Mouse (Mus musculus): ENCODE data around the gene Upk3b.

Gene Upk3b

DNA sequence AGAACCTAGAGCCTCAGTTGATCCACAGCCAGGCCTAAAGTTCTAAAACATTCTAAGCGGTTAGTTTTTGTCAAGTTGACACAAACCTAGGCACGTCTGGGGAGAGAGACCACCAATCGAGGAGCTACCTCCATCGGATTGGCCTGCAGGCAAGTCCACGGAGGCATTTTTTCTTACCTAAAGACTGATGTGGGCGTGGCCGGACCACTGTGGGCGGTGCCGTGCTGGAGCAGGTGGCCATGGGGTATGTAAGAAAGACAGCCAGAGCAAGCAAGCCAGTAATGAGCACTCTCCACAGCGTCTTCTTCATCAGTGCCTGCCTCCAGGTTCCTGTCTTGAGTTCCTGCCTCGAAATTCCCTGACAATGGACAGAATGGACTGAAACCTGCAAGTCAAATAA is 35.2 kb downstream of the Upk3b start:
- no peak for DNase-seq (ENCODE audit: extremely low read depth, low read depth)

DNA sequence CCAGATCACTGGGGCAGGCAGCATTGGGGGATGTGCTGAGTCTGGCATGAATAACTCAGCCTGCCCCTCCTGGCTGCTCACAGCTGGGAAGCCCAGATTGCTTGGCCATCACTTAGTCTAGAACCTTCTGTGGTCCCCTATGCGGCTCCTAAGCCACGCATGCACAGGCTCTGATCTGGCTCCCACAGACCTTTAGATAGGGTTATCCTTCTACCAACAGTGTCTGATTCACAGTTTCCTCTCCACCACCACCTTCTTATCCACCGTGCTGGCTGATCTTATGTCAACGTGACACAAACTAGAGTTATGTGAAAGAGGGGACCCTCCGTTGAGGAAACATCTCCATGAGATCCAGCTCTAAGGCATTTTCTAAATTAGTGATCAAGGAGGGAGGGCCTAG is 36.8 kb downstream of the Upk3b start:
- no peak for DNase-seq (ENCODE audit: extremely low read depth, low read depth)

DNA sequence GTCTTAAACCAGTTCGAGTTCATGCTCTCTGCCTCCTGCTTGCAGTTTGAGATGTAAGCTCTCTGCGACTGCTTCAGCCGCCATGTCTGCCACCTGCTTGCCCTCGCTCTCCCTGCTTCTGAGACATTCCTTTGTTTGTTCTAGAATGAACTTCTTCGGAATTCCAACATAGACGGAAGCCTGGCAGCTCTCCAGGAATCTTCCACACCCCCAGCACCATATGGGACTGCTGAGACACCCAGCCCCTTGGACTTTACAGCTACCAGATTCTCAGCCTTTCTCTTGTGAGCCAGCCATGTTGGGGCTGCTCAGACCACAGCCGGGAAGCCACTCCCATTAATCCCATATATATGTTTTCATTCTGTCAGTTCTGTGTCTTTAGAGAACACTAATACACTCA is 38.0 kb downstream of the Upk3b start:
- DNase-seq (ENCODE audit: extremely low read depth, low read depth), result no peak

DNA sequence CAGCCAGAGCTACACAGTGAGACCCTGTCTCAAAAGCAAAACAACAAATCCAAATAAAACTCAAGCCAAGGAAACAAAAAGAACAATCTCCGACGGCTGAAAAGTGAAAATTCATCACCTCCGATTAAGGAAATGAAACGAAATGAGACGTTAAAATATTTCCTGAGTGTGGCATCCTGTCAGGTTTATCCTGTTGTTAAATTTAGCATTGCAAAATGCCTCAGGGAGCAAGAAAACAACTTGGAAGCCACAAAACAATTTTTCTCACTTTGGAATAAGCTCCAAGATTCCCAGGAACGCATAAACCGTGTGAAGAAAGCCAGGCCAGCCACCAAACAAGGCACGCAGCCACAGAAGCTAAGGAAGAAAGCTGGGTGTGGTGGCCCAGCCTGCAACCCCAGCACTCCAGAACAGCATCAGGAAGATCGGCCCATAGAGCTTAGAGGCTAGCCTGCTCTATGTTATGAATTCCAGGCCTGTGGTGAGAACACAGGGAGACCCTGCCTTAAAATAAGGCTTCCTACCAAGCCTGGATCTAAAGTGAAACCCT is 38.8 kb downstream of the Upk3b start:
- no peak for DNase-seq (ENCODE audit: extremely low read depth, low read depth)

DNA sequence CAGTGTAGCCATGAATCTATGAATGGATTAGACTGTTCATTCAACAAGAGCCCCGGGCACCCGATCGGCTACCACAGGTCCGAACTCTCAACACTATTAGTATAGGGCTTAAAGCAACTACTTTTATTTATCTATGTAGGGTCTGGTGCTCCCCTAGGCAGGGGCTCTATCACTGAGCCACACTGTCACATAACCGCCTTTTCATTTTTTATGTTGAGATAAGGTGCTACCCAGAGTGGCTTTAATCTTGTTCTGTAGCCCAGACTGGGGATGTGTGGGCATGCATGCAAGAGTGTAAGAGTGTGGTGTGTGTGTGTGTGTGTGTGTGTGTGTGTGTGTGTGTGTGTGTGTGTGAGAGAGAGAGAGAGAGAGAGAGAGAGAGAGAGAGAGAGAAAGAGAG is 39.8 kb downstream of the Upk3b start:
- DNase-seq (ENCODE audit: extremely low read depth, low read depth), result no peak

DNA sequence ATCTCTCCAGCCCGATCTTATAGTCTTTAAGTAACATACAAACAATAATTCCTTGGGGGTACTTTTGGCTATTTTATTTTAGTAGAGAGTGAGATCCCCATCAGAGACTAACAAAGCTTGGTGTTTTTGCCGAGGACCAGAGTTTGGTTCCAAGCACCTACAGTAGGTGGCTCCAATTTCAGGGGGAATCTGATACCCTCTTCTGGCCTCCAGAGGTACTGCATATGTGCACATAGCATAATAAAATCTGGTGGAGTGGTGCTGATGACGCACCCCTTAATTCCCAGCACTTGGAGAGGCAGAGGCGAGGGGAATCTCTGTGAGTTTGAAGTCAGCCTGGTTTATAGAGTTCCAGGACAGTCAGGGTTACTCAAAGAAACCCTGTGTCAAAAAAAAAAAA is 44.0 kb downstream of the Upk3b start:
- DNase-seq (ENCODE audit: extremely low read depth, low read depth), result no peak

DNA sequence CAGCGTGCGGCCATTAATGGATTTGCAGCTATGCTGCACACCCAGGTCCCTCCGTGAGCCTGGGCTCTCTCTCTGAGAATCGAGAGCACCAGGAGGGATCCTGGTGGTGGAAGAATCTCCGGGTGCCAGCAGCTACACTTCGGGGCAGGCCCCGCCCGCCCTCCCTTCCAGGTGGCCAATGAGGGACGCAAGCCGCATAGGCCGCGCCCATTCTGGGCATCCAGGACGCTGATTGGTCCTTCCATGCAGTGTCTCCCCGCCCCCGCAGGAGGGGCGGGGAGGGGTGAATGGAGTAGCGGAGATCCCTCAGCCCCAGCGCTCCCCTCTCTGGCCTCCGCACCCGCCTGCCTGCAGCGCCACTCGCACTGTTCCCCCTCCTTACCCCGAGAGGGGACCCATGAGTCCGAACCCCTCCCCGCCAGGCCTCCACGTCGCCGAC is 45.4 kb downstream of the Upk3b start, which contains the start of gene Rasa4:
Gene Rasa4, plus strand, starts transcription at position 248 of the 439 bp plus-strand sequence.
- DNase-seq (ENCODE audit: extremely low read depth, low read depth), result peak; percentile 81

DNA sequence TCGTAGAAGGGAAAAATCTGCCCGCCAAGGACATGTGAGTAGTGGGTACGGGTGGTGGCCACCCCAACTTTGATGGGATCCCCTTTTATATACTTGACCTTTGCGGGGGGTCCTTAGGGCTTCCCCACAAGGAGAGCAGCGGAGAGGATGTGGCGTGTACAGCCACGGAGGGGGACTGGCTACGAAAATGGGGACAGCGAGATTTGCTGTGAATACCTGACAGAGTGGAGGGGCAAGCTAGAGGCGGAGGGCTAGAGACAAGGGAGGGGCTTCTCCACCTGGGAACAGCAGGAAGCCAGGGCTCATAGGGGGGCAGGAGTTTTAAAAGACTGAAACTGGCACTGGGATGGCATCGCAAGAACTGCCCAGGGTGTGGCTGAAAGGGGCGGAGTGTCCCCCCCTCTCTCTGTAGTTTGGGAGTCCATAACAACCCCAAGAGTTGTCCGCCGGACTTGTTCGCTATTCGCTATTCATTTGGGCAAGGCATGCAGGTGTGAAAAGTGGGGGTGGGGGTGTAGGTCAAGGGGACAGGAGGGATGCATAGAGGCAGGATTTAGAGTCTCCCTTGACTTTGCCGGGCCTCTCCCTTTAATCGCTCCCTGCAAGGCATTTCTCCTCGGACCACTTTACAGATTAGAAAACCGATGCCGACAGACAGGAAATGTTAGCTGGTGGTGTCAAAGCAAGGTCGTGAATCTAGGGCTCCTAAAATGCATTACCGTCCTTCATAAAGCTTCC is 46.0 kb downstream of the Upk3b start:
- no peak for DNase-seq (ENCODE audit: extremely low read depth, low read depth)

DNA sequence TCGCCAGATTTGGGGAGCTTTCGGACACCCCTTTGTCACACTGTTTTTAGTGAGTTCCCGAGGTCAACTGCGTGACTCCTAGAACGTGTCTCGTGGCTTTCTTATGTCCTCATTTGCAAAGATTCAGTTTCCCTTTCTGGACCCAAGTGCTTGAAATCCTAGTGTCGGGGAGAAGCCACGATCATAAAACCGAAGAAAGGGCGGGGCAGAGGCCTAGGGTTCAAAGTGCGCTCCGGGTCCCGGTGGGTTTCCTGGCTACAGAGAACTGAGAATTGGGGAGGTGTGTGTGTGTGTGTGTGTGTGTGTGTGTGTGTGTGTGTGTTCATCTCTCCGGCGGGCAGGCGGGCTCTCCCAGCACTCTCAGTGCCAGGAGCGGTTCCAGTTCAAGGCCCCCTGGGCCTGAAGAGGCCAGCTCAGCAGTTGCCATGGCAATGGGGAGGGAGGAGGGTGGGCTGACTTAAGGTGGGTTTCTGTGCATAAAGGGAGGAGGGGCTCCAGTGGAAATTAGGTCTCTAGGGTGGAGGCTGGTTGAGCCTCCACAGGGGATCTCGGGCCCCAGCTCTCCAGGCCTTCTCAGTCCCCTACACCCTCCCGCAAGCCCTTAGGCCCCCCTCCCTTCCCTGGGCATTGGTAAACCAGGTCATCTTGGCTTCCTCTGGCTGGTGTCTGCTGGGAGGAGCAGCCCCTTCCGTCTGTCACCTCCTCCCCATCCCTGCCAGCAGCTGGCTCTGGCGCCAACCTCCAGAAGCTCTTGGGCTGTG is 46.8 kb downstream of the Upk3b start:
- no peak for DNase-seq (ENCODE audit: extremely low read depth, low read depth)

DNA sequence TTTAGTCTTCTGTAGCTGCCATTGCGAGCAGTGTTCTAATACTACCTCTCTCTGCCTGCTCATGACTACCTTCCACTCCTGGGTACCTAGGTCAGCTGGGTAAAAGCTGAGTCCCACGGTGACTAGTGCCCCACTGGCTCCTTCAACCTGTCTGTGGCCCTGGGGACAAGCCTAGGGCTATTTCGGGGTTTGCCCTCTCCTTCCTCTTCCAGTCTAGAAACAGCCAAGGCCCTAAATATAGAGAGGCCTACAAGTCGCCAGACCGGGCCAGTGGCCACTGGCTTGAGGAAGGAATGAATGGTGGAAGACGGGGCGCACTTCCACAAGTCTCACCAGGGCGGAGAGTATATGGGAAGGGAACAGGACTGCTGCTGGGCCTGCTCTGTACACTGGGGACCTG is 48.0 kb downstream of the Upk3b start:
- DNase-seq (ENCODE audit: extremely low read depth, low read depth), result no peak

DNA sequence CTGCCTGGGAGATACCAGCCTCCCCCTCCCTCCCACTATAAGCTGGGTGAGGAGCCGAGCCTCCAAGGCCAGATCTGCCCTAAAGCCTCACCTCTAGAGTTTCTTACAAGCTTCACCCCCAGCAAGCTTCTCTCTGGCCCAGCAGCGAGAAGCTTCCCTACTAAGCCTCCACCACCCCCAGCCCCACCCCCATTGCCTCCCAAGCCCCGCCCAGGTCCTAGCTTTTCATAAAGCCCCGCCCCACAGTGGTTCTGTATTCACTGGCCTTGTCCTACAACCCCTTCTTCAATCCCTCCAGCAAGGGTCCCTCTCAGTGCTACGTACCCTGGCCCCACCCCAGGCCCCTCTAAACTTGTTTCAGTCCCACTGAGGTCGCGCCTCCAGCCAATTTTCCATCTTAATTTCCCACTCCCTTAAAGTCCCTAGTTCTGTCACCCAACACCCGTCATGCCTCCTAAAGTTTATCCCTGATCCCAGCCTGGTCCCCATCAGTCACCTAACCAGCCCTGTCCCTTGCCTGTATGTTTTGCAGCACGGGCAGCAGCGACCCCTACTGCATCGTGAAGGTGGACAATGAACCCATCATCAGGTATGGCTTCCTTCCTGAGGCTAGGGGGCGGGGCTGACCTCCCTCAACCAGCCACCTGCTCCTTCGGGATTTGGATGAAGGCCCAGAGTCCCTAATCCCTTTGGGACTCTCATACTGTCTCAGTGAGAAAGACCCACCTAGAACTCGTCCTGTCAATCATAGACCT is 50.7 kb downstream of the Upk3b start:
- DNase-seq (ENCODE audit: extremely low read depth, low read depth), result no peak

DNA sequence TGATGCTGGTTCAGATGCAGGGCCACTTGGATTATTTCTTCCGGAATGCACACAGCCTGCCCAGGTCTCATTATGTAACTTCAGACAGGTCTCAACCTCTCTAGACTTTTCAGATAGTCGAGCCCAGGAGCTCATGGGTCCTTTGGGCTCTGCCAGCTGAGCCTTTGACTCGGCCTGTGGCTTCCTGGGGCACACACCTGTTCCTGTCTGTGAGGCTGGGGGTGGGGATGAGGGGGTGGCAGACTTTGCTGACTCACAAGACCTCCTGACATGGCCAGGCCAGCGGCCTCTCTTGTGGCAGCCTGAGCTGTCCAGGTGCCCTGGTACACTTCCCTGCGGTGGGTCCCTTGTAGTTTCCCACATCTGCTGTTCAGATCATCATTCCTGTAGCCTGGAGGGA is 53.6 kb downstream of the Upk3b start:
- DNase-seq (ENCODE audit: extremely low read depth, low read depth), result no peak

DNA sequence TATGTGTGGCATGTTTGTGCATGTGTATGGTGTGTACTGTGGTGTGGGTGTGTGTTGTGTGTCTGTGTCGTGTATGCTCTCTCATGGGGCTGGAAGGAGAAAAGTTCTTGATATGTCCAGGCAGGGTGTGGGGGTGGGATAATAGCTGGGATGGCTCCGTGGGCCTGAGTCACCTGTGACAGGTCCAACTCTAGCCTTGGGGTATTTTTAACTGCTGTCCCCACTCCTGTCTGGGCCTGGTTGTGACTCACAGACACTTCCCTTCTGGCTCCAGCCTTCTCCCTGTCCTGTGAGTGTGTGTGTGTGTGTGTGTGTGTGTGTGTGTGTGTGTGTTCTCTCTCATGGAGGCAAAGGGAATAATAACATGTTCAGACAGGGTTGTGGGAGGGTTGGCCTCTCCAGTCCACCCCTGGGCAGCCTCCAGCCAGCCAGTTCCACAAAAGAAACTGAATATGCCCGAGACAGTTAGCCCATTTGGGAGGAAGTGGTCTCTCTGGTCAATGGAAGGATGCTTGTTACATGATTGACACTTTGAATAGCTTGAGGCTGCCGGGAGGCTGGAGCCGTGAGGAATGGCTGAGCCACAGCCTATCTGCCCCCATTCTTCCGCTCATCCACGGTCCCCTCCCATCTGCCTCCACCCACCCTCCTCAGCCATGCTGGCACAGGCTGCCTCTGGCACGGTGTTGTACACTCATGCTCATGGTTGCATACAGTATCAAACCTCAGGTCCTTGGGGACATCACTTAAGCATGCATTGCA is 56.1 kb downstream of the Upk3b start:
- DNase-seq (ENCODE audit: extremely low read depth, low read depth), result no peak

DNA sequence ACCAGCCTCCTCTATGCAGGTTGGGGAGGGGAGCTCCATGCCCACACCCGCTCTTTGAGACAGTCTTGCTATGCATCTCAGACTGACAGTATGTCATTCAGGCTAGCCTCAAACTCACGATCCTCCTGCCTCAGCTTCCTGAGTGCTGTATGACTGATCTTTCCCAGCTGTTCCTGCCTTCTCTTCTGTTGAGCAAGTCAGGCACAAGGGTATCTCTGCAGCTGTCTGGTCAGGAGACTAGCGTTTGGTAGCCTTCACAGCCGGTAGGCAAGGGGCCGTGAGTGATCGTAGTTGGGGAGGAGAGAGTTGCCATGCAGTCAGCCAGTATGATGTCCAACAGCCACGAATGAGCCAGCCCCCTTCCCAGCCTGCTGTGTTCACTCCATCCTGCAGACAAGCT is 56.8 kb downstream of the Upk3b start:
- DNase-seq (ENCODE audit: extremely low read depth, low read depth), result no peak

Data from MEL-GATA-1-ER (cell line).